Mouse (Mus musculus) thymus, postnatal 36 days (tissue): ENCODE measurements around the gene Tmem205.
A peak's percentile ranks its signal among the peaks of the same experiment; 100 is the strongest.

Experiments used
- DNase-seq, 2 experiments: peaks; one replicate each; pipeline ENCODE4 v3.0.0; 2022; ENCODE audit warnings: mixed read lengths in 2 of 2

Gene Tmem205

GRCm38 (mm10) chr9:21943046-21943445, 15.7 kb upstream of the Tmem205 start:
- no peak for DNase-seq

DNA sequence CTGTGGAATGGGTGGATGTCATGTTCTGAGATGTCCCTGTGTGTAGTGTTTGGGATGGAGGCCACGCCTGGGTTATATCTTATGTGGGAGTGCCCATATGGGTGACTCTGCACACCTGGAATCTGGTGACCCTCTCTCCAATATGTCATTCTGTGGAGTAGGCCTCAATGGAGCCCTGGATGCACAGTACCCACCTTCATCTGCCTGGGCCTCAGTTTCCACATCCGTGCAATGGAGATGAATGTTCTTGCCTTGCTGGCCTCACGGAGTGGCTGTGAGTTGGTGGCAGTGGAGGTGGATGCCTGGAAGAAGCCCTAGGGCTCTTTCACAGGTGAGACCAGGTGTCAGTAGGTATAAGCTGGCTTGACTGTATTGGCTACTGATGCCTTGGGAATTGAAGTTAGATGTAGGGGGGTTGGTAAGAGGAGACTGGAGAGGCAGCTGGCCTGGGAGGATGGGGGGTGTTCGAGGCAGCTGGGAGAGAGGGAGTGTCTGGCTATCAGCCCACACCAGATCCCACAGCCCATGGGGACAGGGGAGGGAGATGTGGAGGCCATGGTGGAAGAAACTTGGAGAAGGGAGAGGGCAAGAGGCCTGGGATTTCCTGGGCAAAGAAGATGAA, 11.0 kb upstream of the Tmem205 start:
- no peak for DNase-seq

DNA sequence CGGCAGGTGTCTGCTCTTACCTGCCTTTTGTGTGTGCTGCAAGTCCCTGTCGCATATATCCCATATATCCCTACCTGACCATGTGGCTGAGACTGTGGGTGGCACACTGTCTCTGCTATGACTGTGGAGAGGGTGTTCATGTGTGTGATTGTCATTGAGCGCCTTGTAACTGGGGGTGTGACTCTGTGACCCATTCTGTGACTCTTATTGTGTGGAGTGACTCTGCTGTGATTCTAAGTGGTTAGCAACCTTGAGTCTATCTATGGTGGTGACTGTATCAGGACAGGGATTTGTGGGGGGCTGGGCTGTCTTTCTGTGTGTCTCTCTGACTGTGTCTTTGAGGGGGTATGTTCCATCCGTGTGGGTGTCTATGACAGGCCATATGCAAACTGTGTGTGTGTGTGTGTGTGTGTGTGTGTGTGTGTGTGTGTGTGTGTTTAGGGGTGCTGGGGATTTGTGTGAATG, 10.4 kb upstream of the Tmem205 start:
- DNase-seq, result no peak

DNA sequence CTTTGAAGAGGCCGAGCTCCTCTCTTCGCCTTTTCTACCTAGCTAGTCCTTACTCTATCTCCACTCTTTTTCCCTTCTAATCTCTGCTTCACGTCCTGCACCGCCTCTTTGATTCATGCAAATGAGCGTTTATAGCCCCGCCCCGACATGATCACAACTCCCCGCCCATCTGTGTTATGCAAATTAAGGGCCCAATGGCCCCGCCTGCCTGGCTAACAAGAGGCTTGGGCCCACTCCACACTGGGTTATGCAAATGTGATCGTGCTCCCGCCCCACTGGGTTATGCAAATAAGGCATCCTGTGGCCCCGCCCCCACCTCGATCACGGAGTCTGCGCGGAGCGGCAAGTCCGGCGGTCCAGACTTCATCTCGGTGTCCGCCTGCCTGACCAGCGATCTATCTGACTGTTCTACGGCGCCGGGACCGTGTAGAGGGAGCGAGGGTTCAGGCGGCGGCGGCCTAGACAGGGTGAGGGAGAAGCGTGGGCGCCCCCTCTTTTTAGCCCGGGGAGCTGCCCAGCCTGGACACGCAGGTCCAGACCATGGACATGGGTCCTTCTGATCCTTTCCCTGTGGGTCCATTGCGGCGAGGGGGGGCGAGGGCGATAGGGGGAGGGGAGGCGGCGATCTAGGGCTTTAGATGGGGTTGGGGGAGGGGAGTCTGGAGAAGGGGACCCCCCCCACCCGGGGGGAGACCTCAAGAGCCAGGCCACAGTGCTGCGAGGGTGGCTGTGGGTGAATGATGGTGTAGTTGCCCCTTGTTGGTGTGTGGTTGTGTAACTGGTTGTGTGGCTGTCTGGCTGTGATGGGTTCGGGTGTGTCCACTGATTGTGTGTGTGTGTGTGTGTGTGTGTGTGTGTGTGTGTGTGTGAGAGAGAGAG, 9.6 kb upstream of the Tmem205 start, which contains the start of gene Plppr2:
Gene Plppr2, plus strand, starts transcription at position 342 of the 879 bp plus-strand sequence.
- peak; percentile 73 to 83 for DNase-seq

DNA sequence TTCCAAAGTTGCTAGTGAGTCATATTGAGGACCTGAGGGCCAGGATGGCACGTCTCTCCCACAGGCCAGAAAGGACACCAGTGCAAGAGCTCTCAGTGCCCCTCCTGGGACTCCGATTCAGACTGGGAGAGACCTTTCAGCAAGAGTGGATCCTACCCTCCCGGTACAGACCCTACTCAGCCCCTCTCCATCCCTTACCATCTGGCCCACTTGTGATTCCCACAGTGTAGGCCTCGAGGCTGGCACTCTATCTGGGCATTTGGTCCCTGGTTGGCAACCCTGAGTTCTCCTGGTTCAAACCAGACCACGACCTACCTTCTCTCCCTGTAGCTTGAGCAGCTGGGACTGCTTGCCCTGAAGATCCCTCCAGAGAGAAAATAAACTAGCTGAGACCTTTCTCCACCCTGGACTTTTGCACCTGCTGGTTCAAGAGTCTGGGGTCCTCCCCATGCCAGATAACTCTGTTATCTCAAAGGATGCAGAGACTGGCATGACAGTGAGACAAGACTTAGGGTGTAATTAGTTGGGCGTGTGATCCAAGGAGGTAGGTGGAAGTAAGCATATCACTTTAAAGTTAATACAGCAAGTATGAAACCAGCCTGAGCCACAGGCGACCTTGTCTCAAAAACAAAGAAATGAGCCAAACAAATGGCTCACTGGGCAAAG, 8.2 kb upstream of the Tmem205 start:
- DNase-seq, result no peak

DNA sequence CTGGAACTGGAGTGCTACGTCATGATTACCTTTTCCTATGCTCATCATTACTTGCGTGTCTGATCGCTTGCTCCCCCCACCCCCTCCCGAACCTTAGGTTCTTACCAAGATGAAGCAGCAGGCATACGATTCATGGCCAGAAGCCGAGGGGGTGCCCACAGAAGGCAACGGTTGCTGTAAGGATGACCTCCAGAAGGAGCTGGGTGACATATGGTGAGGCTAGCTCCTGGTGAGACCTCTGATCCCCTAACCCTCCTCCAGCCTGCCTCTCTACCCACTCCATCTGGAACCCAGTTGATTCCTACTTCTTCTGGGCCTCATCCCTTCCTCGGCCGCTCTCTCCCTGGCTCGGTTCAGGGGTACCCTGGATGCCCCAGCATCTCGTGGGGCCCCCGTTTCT, 6.7 kb upstream of the Tmem205 start:
- no peak for DNase-seq

GRCm38 (mm10) chr9:21932445-21933137, 5.2 kb upstream of the Tmem205 start:
- no peak for DNase-seq

- no peak for DNase-seq
Measured at GRCm38 (mm10) chr9:21932006-21932405, 4.7 kb upstream of the Tmem205 start.

- no peak for DNase-seq
Measured at GRCm38 (mm10) chr9:21929208-21929607, 1.9 kb upstream of the Tmem205 start.

GRCm38 (mm10) chr9:21926784-21927183, 572 bp downstream of the Tmem205 start:
- no peak for DNase-seq

DNA sequence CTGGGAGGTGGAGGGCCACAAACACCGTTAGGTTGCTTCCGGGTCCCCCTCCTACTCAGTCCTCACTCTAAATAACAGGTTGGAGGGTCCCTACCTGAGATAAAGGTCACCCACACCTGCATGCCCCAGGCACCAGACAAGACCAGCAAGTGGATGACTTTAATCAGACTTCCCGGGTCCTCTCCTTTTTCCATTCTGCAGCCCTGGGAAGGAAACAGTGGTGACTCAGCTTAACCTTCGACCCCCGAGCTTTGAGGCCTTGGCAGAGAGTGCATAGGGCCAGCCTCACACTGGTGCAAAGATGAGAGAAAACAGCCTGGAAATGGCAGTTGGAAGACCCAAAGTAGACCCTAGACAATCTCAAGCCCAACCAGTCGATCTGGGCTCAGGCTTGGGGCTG, 1.2 kb downstream of the Tmem205 start:
- no peak for DNase-seq

GRCm38 (mm10) chr9:21925506-21925905, 1.9 kb downstream of the Tmem205 start:
- DNase-seq, result no peak

DNA sequence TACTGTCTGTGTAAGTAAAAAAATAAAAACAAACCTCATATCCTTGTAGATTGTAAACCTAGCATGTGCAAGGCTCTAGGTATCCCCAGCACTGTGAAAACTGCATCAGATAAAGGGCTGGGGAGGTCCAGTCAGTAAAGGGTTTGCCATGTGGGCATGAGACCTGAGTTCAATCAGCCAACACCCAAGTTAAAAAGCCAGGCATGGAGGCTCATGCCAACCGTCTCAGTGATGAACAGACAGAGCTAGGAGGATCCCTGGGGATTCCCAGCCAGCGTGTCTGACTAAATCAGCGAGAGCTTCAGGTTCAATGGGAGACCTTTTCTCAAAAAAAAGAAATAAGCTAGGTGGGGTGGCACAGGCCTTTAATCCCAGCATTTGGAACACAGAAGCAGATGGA, 2.3 kb downstream of the Tmem205 start:
- no peak for DNase-seq

DNA sequence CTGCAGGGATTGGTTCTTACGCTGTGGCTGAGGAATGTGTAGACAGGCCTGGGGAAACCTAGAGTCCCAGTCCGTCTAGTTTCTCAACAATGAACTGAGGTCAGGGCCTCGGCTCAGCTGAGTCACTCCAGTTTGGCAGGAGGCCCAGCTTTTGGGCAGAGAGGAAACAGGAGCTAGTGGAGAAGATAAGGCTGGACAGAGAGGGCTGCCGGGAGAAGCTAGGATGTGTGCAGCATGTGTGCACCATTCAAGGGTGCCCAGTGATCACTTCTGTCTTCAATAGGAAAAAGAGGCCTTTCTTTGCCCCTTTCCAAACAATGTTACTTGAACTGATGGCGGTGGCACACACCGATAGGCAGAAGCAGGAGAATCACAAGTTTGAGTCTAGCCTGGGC, 3.3 kb downstream of the Tmem205 start:
- no peak for DNase-seq

- no peak for DNase-seq
Measured at GRCm38 (mm10) chr9:21923490-21924098, 3.8 kb downstream of the Tmem205 start.

- no peak for DNase-seq
Measured at GRCm38 (mm10) chr9:21923036-21923435, 4.3 kb downstream of the Tmem205 start.

DNA sequence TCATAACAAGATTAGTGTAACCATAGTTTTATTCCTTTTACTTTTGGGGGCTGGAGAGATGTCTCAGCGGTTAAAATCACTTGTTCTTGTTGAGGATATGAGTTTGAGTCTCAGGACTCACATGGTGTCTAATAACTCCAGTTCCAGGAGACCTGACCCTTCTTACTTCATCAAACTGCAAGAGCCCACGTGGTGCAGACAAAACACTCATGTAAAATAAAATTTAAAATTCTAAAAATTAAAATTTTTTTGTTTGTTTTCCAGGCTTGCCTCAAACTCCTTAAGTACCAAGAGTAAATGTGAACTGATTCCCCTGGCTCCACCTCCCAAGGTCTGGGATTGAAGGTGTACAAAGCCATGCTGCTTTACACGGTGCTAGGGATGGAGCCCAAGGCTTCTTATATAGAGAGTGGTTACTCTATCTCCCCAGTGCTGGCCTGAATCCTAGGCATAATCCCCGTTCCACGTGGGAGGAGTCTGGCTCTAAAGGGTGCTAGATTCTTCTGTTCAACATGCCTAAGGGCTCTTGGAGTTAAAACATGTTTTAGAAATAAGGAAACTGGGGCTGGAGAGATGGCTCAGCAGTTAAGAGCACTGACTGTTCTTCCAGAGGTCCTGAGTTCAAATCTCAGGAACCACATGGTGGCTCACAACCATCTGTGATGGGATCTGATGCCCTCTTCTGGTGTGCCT, 8.5 kb downstream of the Tmem205 start:
- DNase-seq, result no peak

- peak; percentile 96 to 97 for DNase-seq
Measured at GRCm38 (mm10) chr9:21918035-21918592, 9.2 kb downstream of the Tmem205 start, which contains the start of gene Rab3d. TSS of gene Rab3d (minus strand) at chr9:21918192.

GRCm38 (mm10) chr9:21917493-21918034, 9.8 kb downstream of the Tmem205 start:
- DNase-seq, result no peak

GRCm38 (mm10) chr9:21916851-21917492, 10.4 kb downstream of the Tmem205 start:
- DNase-seq, result no peak
